Mouse (Mus musculus) heart, postnatal 0 days (tissue): Measurements from ENCODE around the gene Mertk. TPM values are rescaled to one million over a fixed set of nuclear protein-coding genes. Genes with fewer than 3 reads are reported as not detected.
A peak's percentile ranks its signal among the peaks of the same experiment; 100 is the strongest.

Experiments
- ATAC-seq: fragments of 200-750 bp; cut with Nextera tagmentation; 2 replicates; pipeline ENCODE4 v1.8.0; 2017; ENCODE audit warnings: low read depth, moderate number of reproducible peaks, moderate library complexity; ENCODE audit not compliant: insufficient read depth
- DNase-seq: peaks from one replicate; pipeline ENCODE4 v3.0.0-alpha.2; 2016; ENCODE audit warnings: low spot score
- H3K27ac ChIP-seq: fragments of 300-500 bp; sonication (generic); 2 replicates; pipeline ENCODE4 v1.5.1; 2014; ENCODE audit warnings: low read depth, mild to moderate bottlenecking
- H3K27me3 ChIP-seq: fragments of 300-500 bp; sonication (generic); 2 replicates; pipeline ENCODE4 v1.6.1; 2014; ENCODE audit warnings: low read length, mixed read lengths; ENCODE audit not compliant: control insufficient read depth, insufficient read depth
- H3K36me3 ChIP-seq: fragments of 300-500 bp; sonication (generic); replicated peaks from 2 replicates; pipeline ENCODE4 v1.6.1; 2014; ENCODE audit warnings: low read length, mixed read lengths; ENCODE audit not compliant: control insufficient read depth, insufficient read depth
- H3K4me1 ChIP-seq: fragments of 300-500 bp; sonication (generic); 2 replicates; pipeline ENCODE4 v1.6.1; 2014; ENCODE audit warnings: antibody characterized with exemption; ENCODE audit not compliant: control insufficient read depth, insufficient read depth
- H3K4me2 ChIP-seq: fragments of 300-500 bp; sonication (generic); 2 replicates; pipeline ENCODE4 v1.6.1; 2014; ENCODE audit warnings: low read depth, mild to moderate bottlenecking, low read length, moderate library complexity
- H3K4me3 ChIP-seq: fragments of 300-500 bp; sonication (generic); 2 replicates; pipeline ENCODE4 v1.5.1; 2014; ENCODE audit warnings: low read depth, low read length
- H3K9ac ChIP-seq: fragments of 300-500 bp; sonication (generic); replicated peaks from 2 replicates; pipeline ENCODE4 v1.6.1; 2014; ENCODE audit warnings: low read depth, low read length, mixed read lengths
- H3K9me3 ChIP-seq: fragments of 300-500 bp; sonication (generic); replicated peaks from 2 replicates; pipeline ENCODE4 v1.6.1; 2016; ENCODE audit warnings: low read length; ENCODE audit not compliant: control insufficient read depth
- CTCF ChIP-seq: IDR thresholded peaks from 2 replicates; pipeline ENCODE4 v1.5.1; 2016; ENCODE audit warnings: antibody characterized with exemption, control low read depth, low read depth
- EP300 ChIP-seq: IDR thresholded peaks from 2 replicates; pipeline ENCODE4 v1.6.1; 2016; ENCODE audit warnings: antibody characterized with exemption, low read depth
- WGBS: fragments of 180-500 bp; shearing (Covaris S2); extraction: QIAGEN DNeasy Blood & Tissue Kit; methylation state at CpG from one replicate; pipeline ENCODE4 v1.1.7; 2014; 5-methylcytosine and 5-hydroxymethylcytosine counted together
- polyA plus RNA-seq: library from polyadenylated mRNA; unstranded; fragments of >200 nt; fragmentation: Nextera tagmentation; extraction: Ambion mirVana; gene quantifications from 2 replicates; pipeline ENCODE4 v1.2.1, GENCODE M21; 2015
- total RNA-seq: library from RNA; depleted of rRNA; stranded (reverse); fragments of >200 nt; gene quantifications from 2 replicates; pipeline ENCODE4 v1.2.3, GENCODE M21; 2014; ENCODE audit warnings: low replicate concordance; rRNA removed

Gene Mertk
- total and polyA plus RNA-seq, 2 experiments from 2014 or later, result 2.3 to 6.1 TPM

GRCm38 (mm10) chr2:128850036-128850435, 151.3 kb downstream of the Mertk start:
- H3K4me2 ChIP-seq, result no peak overlapping the region
- no peaks in the 10 kb centered on the region for H3K9me3 ChIP-seq
- peaks cover 57% of the 10 kb centered on the region for H3K36me3 ChIP-seq
- no peak overlapping the region for H3K4me3 ChIP-seq
- no peak overlapping the region for H3K9ac ChIP-seq
- no peaks in the 10 kb centered on the region for H3K27me3 ChIP-seq
- 0 out of 2 replicates have a peak, but pooled peaks cover 4% of the 10 kb centered on the region for H3K4me1 ChIP-seq
- ATAC-seq (peak; percentile 84), DNase-seq (peak; percentile 52)
- WGBS, result 55% methylated on average over 2 of the region's 2 CpGs
- H3K27ac ChIP-seq, result peak overlapping the region; percentile 57
- TF ChIP-seq EP300, result no peak
- no peak for TF ChIP-seq CTCF

Other genes with a start within 250 kb of the Mertk start
- not detected in 2 replicates for gene Spdye4c, start 107.7 kb upstream of the Mertk start, total RNA-seq
- gene Spdye4c, start 107.7 kb upstream of the Mertk start, polyA plus RNA-seq, result not detected in 2 replicates
- 33.8 and 69.5 TPM in 2 replicates for gene Anapc1, start 11.6 kb upstream of the Mertk start, total RNA-seq
- 14.1 and 16.1 TPM in 2 replicates for gene Anapc1, start 11.6 kb upstream of the Mertk start, polyA plus RNA-seq
- gene Tmem87b, start 119.2 kb downstream of the Mertk start, total RNA-seq, result 23.7 and 27.9 TPM in 2 replicates
- gene Tmem87b, start 119.2 kb downstream of the Mertk start, polyA plus RNA-seq, result 25.8 and 29.5 TPM in 2 replicates
- 0.93 TPM in 1 of 2 replicates, not detected in the other for gene Fbln7, start 164.0 kb downstream of the Mertk start, total RNA-seq
- 0.42 and 0.62 TPM in 2 replicates for gene Fbln7, start 164.0 kb downstream of the Mertk start, polyA plus RNA-seq
- gene Zc3h8, start 245.1 kb downstream of the Mertk start, total RNA-seq, result 1.4 TPM in 1 of 2 replicates, not detected in the other
- 6.8 and 7.3 TPM in 2 replicates for gene Zc3h8, start 245.1 kb downstream of the Mertk start, polyA plus RNA-seq